Mouse (Mus musculus): ENCODE measurements around the gene Myo9b.

- TF ChIP-seq HCFC1 (IDR thresholded peaks at IDR 0.05; ENCODE audit: borderline replicate concordance, insufficient read depth, low read length) (no peak), ZNF384 (IDR thresholded peaks at IDR 0.05; ENCODE audit: low read depth, low read length) (no peak), ZC3H11A (IDR thresholded peaks at IDR 0.05; ENCODE audit: borderline replicate concordance, low read depth, low read length) (no peak), MAFK (IDR thresholded peaks at IDR 0.05; ENCODE audit: insufficient read depth, low read depth, low read length) (no peak), CHD2 (IDR thresholded peaks at IDR 0.05; ENCODE audit: low read depth, low read length) (no peak)
These were observed 35.4 kb downstream of the Myo9b start for GRCm38 (mm10) chr8:71307913-71308312.
